Mouse (Mus musculus): ENCODE data around the gene Cpne6. TPM values are rescaled to one million over a fixed set of nuclear protein-coding genes. Genes with fewer than 3 reads are reported as not detected.

Cpne6 gene
- polyA plus RNA-seq, 1 experiment from 2014 or later = 0.42 TPM

- no peaks in the 10 kb centered on the region for H3K27me3 ChIP-seq
- H3K36me3 ChIP-seq = no peaks in the 10 kb centered on the region
- H3K27ac ChIP-seq (replicated peaks) = no peak overlapping the region
- no peak overlapping the region for H3K4me3 ChIP-seq
- no peak overlapping the region for H3K9ac ChIP-seq (replicated peaks)
- H3K9me3 ChIP-seq = no peaks in the 10 kb centered on the region
- no peak for ATAC-seq (ENCODE audit: low FRiP score, low read depth)
- no peak overlapping the region for H3K4me2 ChIP-seq (replicated peaks)
- peaks cover 6% of the 10 kb centered on the region; the same call in 1 of the 2 replicates for H3K4me1 ChIP-seq
- 90% methylated on average over 10 of the region's 10 CpGs for WGBS
Measured at GRCm38 (mm10) chr14:55479629-55480028, 30.6 kb upstream of the Cpne6 start.

- Histone ChIP-seq H3K4me2 (replicated peaks) (no peak overlapping the region), H3K9me3 (no peaks in the 10 kb centered on the region), H3K4me1 (no peaks in the 10 kb centered on the region), H3K27me3 (no peaks in the 10 kb centered on the region), H3K27ac (replicated peaks) (no peak overlapping the region), H3K4me3 (no peak overlapping the region), H3K36me3 (no peaks in the 10 kb centered on the region), H3K9ac (replicated peaks) (no peak overlapping the region)
- 86% methylated on average over 5 of the region's 5 CpGs for WGBS
- no peak for ATAC-seq (ENCODE audit: low FRiP score, low read depth)
Measured at GRCm38 (mm10) chr14:55484430-55485085, 25.7 kb upstream of the Cpne6 start.

- Histone ChIP-seq H3K9ac (replicated peaks) (no peak overlapping the region), H3K9me3 (no peaks in the 10 kb centered on the region), H3K27me3 (no peaks in the 10 kb centered on the region), H3K4me1 (peaks cover 10% of the 10 kb centered on the region), H3K27ac (replicated peaks) (no peak overlapping the region), H3K4me3 (no peak overlapping the region), H3K36me3 (no peaks in the 10 kb centered on the region), H3K4me2 (replicated peaks) (no peak overlapping the region)
- no peak for ATAC-seq (ENCODE audit: low FRiP score, low read depth)
- WGBS = 94% methylated on average over 8 of the region's 8 CpGs
Measured at GRCm38 (mm10) chr14:55486836-55487235, 23.4 kb upstream of the Cpne6 start.

GRCm38 (mm10) chr14:55490361-55491201 lies 19.7 kb upstream of the Cpne6 start, which contains the start of gene Carmil3:
TSS of gene Carmil3 (plus strand) at chr14:55490651.
- Histone ChIP-seq H3K27ac (replicated peaks) (peak within 1 kb of the TSS; percentile 91), H3K4me2 (replicated peaks) (peak within 1 kb of the TSS; percentile 78), H3K4me1 (peaks cover 20% of the 10 kb centered on the region), H3K36me3 (peaks cover 25% of the 10 kb centered on the region; the same call in 1 of the 2 replicates), H3K9ac (replicated peaks) (peak within 1 kb of the TSS; percentile 92), H3K27me3 (no peaks in the 10 kb centered on the region), H3K9me3 (no peaks in the 10 kb centered on the region), H3K4me3 (peak within 1 kb of the TSS; percentile 88)
- ATAC-seq (ENCODE audit: low FRiP score, low read depth) = peak; percentile 92
- WGBS = under 1% methylated on average over 65 of the region's 68 CpGs

GRCm38 (mm10) chr14:55491291-55491833 lies 18.9 kb upstream of the Cpne6 start:
- no peaks in the 10 kb centered on the region for H3K9me3 ChIP-seq
- peak overlapping the region; percentile 88 for H3K4me3 ChIP-seq
- H3K36me3 ChIP-seq = peaks cover 30% of the 10 kb centered on the region
- under 1% methylated on average over 30 of the region's 30 CpGs for WGBS
- ATAC-seq (ENCODE audit: low FRiP score, low read depth) = peak; percentile 72
- peak overlapping the region; percentile 91 for H3K27ac ChIP-seq (replicated peaks)
- peaks cover 20% of the 10 kb centered on the region for H3K4me1 ChIP-seq
- peak overlapping the region; percentile 92 for H3K9ac ChIP-seq (replicated peaks)
- H3K27me3 ChIP-seq = no peaks in the 10 kb centered on the region
- peak overlapping the region; percentile 78 for H3K4me2 ChIP-seq (replicated peaks)

GRCm38 (mm10) chr14:55492103-55492502 lies 18.1 kb upstream of the Cpne6 start:
- peak overlapping the region; percentile 78 for H3K4me2 ChIP-seq (replicated peaks)
- H3K27me3 ChIP-seq = no peaks in the 10 kb centered on the region
- H3K4me3 ChIP-seq = peak overlapping the region; percentile 88
- no peaks in the 10 kb centered on the region for H3K9me3 ChIP-seq
- no peak for ATAC-seq (ENCODE audit: low FRiP score, low read depth)
- peaks cover 20% of the 10 kb centered on the region for H3K4me1 ChIP-seq
- peaks cover 30% of the 10 kb centered on the region for H3K36me3 ChIP-seq
- 56% methylated on average over 3 of the region's 3 CpGs for WGBS
- 0 out of 2 replicates have a peak overlapping the region, but pooled peaks have one; percentile 92 for H3K9ac ChIP-seq (replicated peaks)
- H3K27ac ChIP-seq (replicated peaks) = peak overlapping the region; percentile 91

GRCm38 (mm10) chr14:55495509-55496240 lies 14.6 kb upstream of the Cpne6 start:
- Histone ChIP-seq H3K4me3 (no peak overlapping the region), H3K27me3 (no peaks in the 10 kb centered on the region), H3K4me2 (replicated peaks) (no peak overlapping the region), H3K9ac (replicated peaks) (no peak overlapping the region), H3K27ac (replicated peaks) (no peak overlapping the region), H3K4me1 (peaks cover 17% of the 10 kb centered on the region), H3K9me3 (no peaks in the 10 kb centered on the region), H3K36me3 (peaks cover 54% of the 10 kb centered on the region)
- WGBS = 76% methylated on average over 20 of the region's 20 CpGs
- ATAC-seq (ENCODE audit: low FRiP score, low read depth) = no peak

- H3K4me2 ChIP-seq (replicated peaks) = no peak overlapping the region
- WGBS = 75% methylated on average over 16 of the region's 16 CpGs
- H3K4me1 ChIP-seq = peaks cover 13% of the 10 kb centered on the region
- peak; percentile 35 for ATAC-seq (ENCODE audit: low FRiP score, low read depth)
- H3K4me3 ChIP-seq = no peak overlapping the region
- H3K36me3 ChIP-seq = peaks cover 63% of the 10 kb centered on the region
- H3K9me3 ChIP-seq = no peaks in the 10 kb centered on the region
- H3K9ac ChIP-seq (replicated peaks) = no peak overlapping the region
- no peaks in the 10 kb centered on the region for H3K27me3 ChIP-seq
- H3K27ac ChIP-seq (replicated peaks) = no peak overlapping the region
Measured at GRCm38 (mm10) chr14:55496761-55497448, 13.3 kb upstream of the Cpne6 start.

- Histone ChIP-seq H3K4me2 (replicated peaks) (no peak overlapping the region), H3K36me3 (peaks cover 68% of the 10 kb centered on the region), H3K27me3 (no peaks in the 10 kb centered on the region), H3K9ac (replicated peaks) (peak overlapping the region; percentile 24; the same call in 1 of the 2 replicates), H3K27ac (replicated peaks) (no peak overlapping the region), H3K4me1 (peaks cover 7% of the 10 kb centered on the region), H3K9me3 (no peaks in the 10 kb centered on the region), H3K4me3 (no peak overlapping the region)
- peak; percentile 66 for ATAC-seq (ENCODE audit: low FRiP score, low read depth)
- WGBS = 38% methylated on average over 6 of the region's 6 CpGs
Measured at GRCm38 (mm10) chr14:55497449-55497821, 12.8 kb upstream of the Cpne6 start.

- WGBS = 82% methylated on average over 9 of the region's 9 CpGs
- H3K4me2 ChIP-seq (replicated peaks) = no peak overlapping the region
- H3K4me1 ChIP-seq = peaks cover 4% of the 10 kb centered on the region; the same call in 1 of the 2 replicates
- H3K4me3 ChIP-seq = no peak overlapping the region
- no peak overlapping the region for H3K9ac ChIP-seq (replicated peaks)
- H3K27ac ChIP-seq (replicated peaks) = no peak overlapping the region
- H3K36me3 ChIP-seq = peaks cover 21% of the 10 kb centered on the region
- ATAC-seq (ENCODE audit: low FRiP score, low read depth) = no peak
- H3K27me3 ChIP-seq = 0 out of 2 replicates have a peak, but pooled peaks cover 4% of the 10 kb centered on the region
- no peaks in the 10 kb centered on the region for H3K9me3 ChIP-seq
Measured at GRCm38 (mm10) chr14:55505612-55506011, 4.6 kb upstream of the Cpne6 start.

- Histone ChIP-seq H3K9me3 (no peaks in the 10 kb centered on the region), H3K36me3 (peaks cover 5% of the 10 kb centered on the region; the same call in 1 of the 2 replicates), H3K4me1 (peaks cover 4% of the 10 kb centered on the region; the same call in 1 of the 2 replicates), H3K27me3 (peaks cover 17% of the 10 kb centered on the region; the same call in 1 of the 2 replicates), H3K9ac (replicated peaks) (no peak overlapping the region), H3K27ac (replicated peaks) (no peak overlapping the region), H3K4me3 (no peak overlapping the region), H3K4me2 (replicated peaks) (no peak overlapping the region)
- ATAC-seq (ENCODE audit: low FRiP score, low read depth) = no peak
- 68% methylated on average over 7 of the region's 7 CpGs for WGBS
Measured at GRCm38 (mm10) chr14:55507801-55508200, 2.4 kb upstream of the Cpne6 start.
